Mouse (Mus musculus) stomach, postnatal 0 days (tissue): ENCODE results near the gene Gm9918. TPM values are rescaled to one million over a fixed set of nuclear protein-coding genes. Genes with fewer than 3 reads are reported as not detected.
A peak's percentile ranks its signal among the peaks of the same experiment; 100 is the strongest.

Source experiments
- ATAC-seq: fragments of 200-750 bp; cut with Nextera tagmentation; 2 replicates; pipeline ENCODE4 v1.8.0; 2017; ENCODE audit not compliant: low FRiP score, low TSS enrichment
- DNase-seq: peaks from one replicate; pipeline ENCODE4 v3.0.0-alpha.2; 2016; ENCODE audit warnings: low spot score
- H3K27ac ChIP-seq: fragments of 300-500 bp; sonication (generic); replicated peaks from 2 replicates; pipeline ENCODE4 v1.5.1; 2014; ENCODE audit warnings: mild to moderate bottlenecking, control low read depth
- H3K27me3 ChIP-seq: fragments of 300-500 bp; sonication (generic); 2 replicates; pipeline ENCODE4 v1.6.1; 2014; ENCODE audit warnings: low read length; ENCODE audit not compliant: control insufficient read depth, insufficient read depth
- H3K36me3 ChIP-seq: fragments of 300-500 bp; sonication (generic); 2 replicates; pipeline ENCODE4 v1.6.1; 2014; ENCODE audit warnings: low read length, mixed read lengths; ENCODE audit not compliant: control insufficient read depth, insufficient read depth
- H3K4me1 ChIP-seq: fragments of 300-500 bp; sonication (generic); replicated peaks from 2 replicates; pipeline ENCODE4 v1.6.1; 2014; ENCODE audit warnings: antibody characterized with exemption; ENCODE audit not compliant: control insufficient read depth, insufficient read depth
- H3K4me2 ChIP-seq: fragments of 300-500 bp; sonication (generic); replicated peaks from 2 replicates; pipeline ENCODE4 v1.6.1; 2014; ENCODE audit warnings: low read depth, mild to moderate bottlenecking, control low read depth, moderate library complexity
- H3K4me3 ChIP-seq: fragments of 300-500 bp; sonication (generic); 2 replicates; pipeline ENCODE4 v1.5.1; 2014; ENCODE audit warnings: low read depth, low read length, control low read depth
- H3K9ac ChIP-seq: fragments of 300-500 bp; sonication (generic); 2 replicates; pipeline ENCODE4 v1.6.1; 2014; ENCODE audit warnings: mild to moderate bottlenecking, low read length, control low read depth, mixed read lengths
- H3K9me3 ChIP-seq: fragments of 300-500 bp; sonication (generic); 2 replicates; pipeline ENCODE4 v1.6.1; 2016; ENCODE audit warnings: low read length; ENCODE audit not compliant: control insufficient read depth
- CTCF ChIP-seq: IDR thresholded peaks from 2 replicates; pipeline ENCODE4 v1.5.1; 2016; ENCODE audit warnings: antibody characterized with exemption, low read depth, mild to moderate bottlenecking, moderate library complexity
- EP300 ChIP-seq: optimal IDR thresholded peaks from 2 replicates; pipeline ENCODE3; 2016; ENCODE audit warnings: antibody characterized with exemption
- WGBS: fragments of 180-500 bp; shearing (Covaris S2); extraction: QIAGEN DNeasy Blood & Tissue Kit; methylation state at CpG from one replicate; pipeline ENCODE4 v1.1.7; 2014; 5-methylcytosine and 5-hydroxymethylcytosine counted together
- polyA plus RNA-seq: library from polyadenylated mRNA; unstranded; fragments of >200 nt; fragmentation: Nextera tagmentation; extraction: Ambion mirVana; gene quantifications from 2 replicates; pipeline ENCODE4 v1.2.1, GENCODE M21; 2015

Gm9918 gene
- polyA plus RNA-seq, 1 experiment from 2014 or later: 0.10 TPM

DNA sequence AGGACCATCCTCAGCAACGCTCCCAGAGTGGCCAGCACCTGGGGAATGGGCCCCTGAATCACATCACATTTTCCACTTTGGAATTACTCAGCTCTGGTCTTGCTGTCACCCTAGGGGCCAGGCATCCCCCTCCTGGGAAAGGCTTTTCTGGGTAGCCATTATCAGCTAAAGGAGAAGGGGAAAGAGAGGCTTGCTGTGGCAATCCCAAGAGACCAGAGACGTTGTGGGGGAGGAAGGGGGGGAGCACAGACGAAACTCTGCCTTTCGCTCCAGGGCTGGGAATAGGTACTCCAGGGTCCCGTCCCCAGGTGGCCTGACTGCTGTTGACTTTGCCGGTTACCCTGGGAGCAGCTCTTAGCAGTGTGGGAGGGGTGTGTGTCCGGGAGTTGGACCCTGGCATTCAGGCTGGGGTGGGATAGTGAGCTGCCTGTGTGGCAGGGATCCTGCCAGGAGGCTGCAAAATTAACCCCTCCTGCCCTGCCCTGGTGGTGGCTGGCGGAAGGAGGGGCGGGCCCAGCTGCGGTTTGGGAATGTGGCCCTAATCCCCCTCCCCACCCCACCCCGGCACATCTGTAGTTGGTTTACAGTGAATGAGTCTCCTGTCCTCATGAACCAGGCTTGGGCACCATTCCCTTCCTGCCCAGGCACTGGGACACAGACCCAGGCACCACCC lies 11.6 kb upstream of the Gm9918 start:
- H3K9ac ChIP-seq: peak overlapping the region; percentile 35; the same call in 1 of the 2 replicates
- H3K9me3 ChIP-seq: no peaks in the 10 kb centered on the region
- peak overlapping the region; percentile 11; the same call in 1 of the 2 replicates for H3K4me2 ChIP-seq
- ATAC-seq (no peak), DNase-seq (peak; percentile 21)
- no peaks in the 10 kb centered on the region for H3K36me3 ChIP-seq
- no peak overlapping the region for H3K4me3 ChIP-seq
- 32% methylated on average over 11 of the region's 11 CpGs for WGBS
- no peaks in the 10 kb centered on the region for H3K27me3 ChIP-seq
- H3K27ac ChIP-seq: peak overlapping the region; percentile 93
- H3K4me1 ChIP-seq: peaks cover 13% of the 10 kb centered on the region
- TF ChIP-seq CTCF (no peak), EP300 (no peak)

DNA sequence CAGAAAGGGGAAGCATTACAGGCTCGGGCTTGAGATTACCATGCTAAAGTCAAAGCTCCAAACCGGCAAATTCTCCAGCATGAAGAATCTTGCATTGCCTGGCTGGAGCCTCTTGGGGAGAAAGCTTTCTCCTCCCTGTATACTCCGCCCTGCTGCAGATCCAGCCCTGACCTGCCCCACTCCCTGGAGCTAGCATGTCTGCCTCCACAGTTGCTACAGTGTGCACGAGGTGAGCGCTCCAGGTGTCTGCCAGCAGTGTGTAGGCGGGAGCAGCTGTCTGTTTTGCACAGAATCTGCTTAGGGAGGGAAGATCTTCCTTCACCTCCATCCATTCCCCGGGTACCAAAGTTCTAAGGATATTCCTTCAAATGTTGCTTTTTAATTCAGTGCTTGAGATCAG lies 7.8 kb upstream of the Gm9918 start:
- no peak overlapping the region for H3K9ac ChIP-seq
- no peak for TF ChIP-seq CTCF
- no peak for TF ChIP-seq EP300
- no peak overlapping the region for H3K4me2 ChIP-seq
- no peaks in the 10 kb centered on the region for H3K27me3 ChIP-seq
- H3K36me3 ChIP-seq: no peaks in the 10 kb centered on the region
- peak; percentile 63; the same call in 1 of the 2 replicates for ATAC-seq
- no peaks in the 10 kb centered on the region for H3K9me3 ChIP-seq
- H3K27ac ChIP-seq: peak overlapping the region; percentile 79
- DNase-seq: peak; percentile 17
- no peak overlapping the region for H3K4me3 ChIP-seq
- H3K4me1 ChIP-seq: peaks cover 9% of the 10 kb centered on the region
- WGBS: 33% methylated on average over 7 of the region's 7 CpGs

DNA sequence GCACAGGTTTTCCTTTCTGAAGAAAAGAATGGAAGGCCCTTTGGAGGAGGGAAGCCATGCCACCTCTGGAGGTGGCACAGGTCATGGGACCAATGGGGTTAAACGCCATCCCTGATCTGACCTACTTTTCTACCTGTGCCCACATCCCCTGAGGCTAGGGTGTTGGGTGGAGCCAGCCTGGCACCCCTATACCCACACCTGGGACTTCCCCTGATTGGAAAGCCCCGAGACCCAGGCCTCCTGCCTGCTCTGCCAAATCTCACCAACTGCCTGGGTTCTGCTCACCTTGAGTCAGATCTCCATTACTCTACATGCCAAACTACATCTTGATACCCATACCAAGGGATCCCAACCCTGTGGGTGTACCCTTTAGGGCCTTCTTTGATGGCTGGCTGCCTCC lies 7.3 kb upstream of the Gm9918 start:
- H3K36me3 ChIP-seq: no peaks in the 10 kb centered on the region
- H3K9me3 ChIP-seq: no peaks in the 10 kb centered on the region
- ATAC-seq (0 out of 2 replicates have a peak, but pooled peaks have one; percentile 9), DNase-seq (peak; percentile 13)
- 56% methylated on average over 2 of the region's 2 CpGs for WGBS
- peaks cover 9% of the 10 kb centered on the region for H3K4me1 ChIP-seq
- TF ChIP-seq CTCF (no peak), EP300 (no peak)
- H3K4me3 ChIP-seq: no peak overlapping the region
- no peak overlapping the region for H3K9ac ChIP-seq
- no peaks in the 10 kb centered on the region for H3K27me3 ChIP-seq
- no peak overlapping the region for H3K4me2 ChIP-seq
- H3K27ac ChIP-seq: peak overlapping the region; percentile 79

DNA sequence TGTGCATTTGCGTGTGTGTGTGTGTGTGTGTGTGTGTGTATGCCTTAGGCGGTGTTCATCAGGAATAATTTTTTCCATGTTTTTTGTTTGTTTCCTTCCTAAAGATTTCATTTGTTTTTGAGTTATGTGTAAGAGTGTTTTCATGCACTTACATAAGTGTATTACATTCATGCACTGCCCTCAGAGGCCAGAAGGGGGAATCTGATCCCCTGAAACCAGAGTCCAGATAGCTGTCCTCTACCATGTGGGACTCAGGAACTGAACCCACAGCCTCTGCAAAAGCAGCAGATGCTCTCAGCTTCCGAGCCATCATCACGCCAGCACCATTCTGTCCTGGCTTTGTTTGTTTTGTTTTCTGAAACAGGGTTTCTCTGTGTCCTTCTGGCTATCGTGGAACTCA lies 4.8 kb upstream of the Gm9918 start:
- ATAC-seq: no peak
- WGBS: 87% methylated on average over 5 of the region's 5 CpGs
- TF ChIP-seq EP300 (no peak), CTCF (peak; percentile 51)

DNA sequence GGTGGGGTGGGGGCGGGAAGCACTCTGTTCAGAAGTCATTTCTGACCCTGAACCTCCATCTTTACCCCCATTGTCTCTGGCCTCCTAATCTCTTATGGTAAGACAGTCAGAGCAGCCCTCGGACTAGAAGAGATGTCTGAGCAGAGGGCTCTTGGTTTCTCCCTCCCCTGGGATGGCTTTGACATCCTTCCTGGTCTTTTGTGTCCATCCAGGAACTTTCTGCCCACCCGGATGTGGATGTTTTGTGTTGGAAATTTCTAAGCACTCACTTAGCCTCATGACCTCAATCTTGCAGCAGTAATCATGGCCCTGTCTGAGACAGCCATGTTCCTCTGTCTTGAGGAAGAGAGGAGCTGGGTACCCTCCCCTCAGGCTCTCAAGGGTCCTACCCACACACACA lies 1.1 kb downstream of the Gm9918 start:
- no peaks in the 10 kb centered on the region for H3K4me1 ChIP-seq
- TF ChIP-seq EP300: no peak
- no peak for TF ChIP-seq CTCF
- H3K36me3 ChIP-seq: no peaks in the 10 kb centered on the region
- WGBS: 43% methylated on average over 3 of the region's 3 CpGs
- H3K4me3 ChIP-seq: no peak overlapping the region
- ATAC-seq (no peak), DNase-seq (no peak)
- no peak overlapping the region for H3K9ac ChIP-seq
- H3K9me3 ChIP-seq: no peaks in the 10 kb centered on the region
- no peak overlapping the region for H3K27ac ChIP-seq
- H3K4me2 ChIP-seq: no peak overlapping the region
- no peaks in the 10 kb centered on the region for H3K27me3 ChIP-seq

More for the DNA sequence above, 4.8 kb upstream of the Gm9918 start:
- H3K9ac ChIP-seq: no peak overlapping the region
- DNase-seq: peak; percentile 13
- H3K36me3 ChIP-seq: no peaks in the 10 kb centered on the region
- H3K4me1 ChIP-seq: no peaks in the 10 kb centered on the region
- H3K4me2 ChIP-seq: no peak overlapping the region
- H3K27ac ChIP-seq: no peak overlapping the region
- H3K4me3 ChIP-seq: no peak overlapping the region
- no peaks in the 10 kb centered on the region for H3K27me3 ChIP-seq
- no peaks in the 10 kb centered on the region for H3K9me3 ChIP-seq

DNA sequence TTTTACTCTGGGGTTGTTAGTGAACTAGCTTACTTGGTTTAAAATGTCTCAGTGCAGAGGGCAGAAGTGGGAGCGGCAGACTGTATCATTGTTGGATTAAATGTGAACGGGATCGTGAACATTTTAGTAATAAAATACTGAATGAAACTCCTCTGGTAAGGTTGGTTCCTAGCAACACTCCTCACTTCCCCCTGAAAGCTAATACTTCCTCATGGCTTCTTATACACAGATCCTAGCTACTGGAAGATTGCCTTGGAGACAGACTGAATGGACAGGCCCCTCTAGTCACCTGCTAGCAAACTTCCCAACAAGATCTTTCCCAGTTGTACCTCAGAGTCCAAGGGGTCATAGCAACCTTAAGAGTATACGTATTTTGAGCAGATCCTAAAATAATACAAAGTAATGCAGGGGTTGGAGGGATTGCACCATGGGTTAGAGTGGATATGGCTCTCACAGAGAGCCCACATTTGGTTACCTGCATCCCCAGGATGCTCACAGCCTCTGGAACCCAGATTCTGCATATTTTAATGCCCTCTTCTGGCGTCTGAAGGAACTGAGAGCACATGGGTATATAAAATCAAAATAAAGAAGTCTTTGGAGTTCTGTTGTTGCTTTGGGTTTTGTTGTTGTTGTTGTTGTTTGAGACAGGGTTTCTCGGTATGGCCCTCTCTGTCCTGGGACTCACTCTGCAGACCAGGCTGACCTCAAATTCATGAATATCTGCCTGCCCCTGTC lies 3.8 kb downstream of the Gm9918 start:
- ATAC-seq: no peak
- H3K36me3 ChIP-seq: no peaks in the 10 kb centered on the region
- 0 out of 2 replicates have a peak, but pooled peaks cover 3% of the 10 kb centered on the region for H3K4me1 ChIP-seq
- no peaks in the 10 kb centered on the region for H3K9me3 ChIP-seq
- H3K4me2 ChIP-seq: no peak overlapping the region
- 72% methylated on average over 6 of the region's 6 CpGs for WGBS
- H3K4me3 ChIP-seq: no peak overlapping the region
- no peak for DNase-seq
- no peak overlapping the region for H3K27ac ChIP-seq
- H3K9ac ChIP-seq: no peak overlapping the region
- TF ChIP-seq EP300 (no peak), CTCF (peak; percentile 54)
- no peaks in the 10 kb centered on the region for H3K27me3 ChIP-seq
